Mouse (Mus musculus): ENCODE results near the gene Zdhhc11. TPM values are rescaled to one million over a fixed set of nuclear protein-coding genes. Genes with fewer than 3 reads are reported as not detected.

Zdhhc11 gene
- not detected in 2 replicates for total RNA-seq (2014; fragmentation: Nextera tagmentation)
- not detected in 2 replicates for total RNA-seq (2017)

DNA sequence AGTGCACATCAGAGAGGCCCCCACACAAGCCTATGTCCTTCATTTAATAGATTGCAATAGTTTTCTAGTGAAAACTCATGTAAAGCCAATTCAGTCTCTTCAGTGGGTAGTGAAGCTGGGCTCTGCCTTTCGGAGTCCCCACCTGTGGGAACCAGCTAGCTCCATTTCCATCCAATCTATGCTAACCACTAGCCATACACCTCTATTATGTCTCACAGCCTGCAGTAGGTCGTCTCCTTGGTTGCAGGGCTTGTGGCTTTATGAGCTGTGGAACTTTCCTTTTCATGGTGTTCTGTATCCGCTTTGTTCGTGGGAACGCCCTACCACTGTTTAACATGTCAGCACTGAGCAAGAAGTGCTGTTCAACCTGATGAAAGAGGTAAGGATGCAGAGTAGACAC, at the start of gene Zdhhc11:
Gene Zdhhc11 (plus strand): TSS at position 301 of the 400 bp plus-strand sequence.
- ATAC-seq (replicated peaks; ENCODE audit: poor library complexity, severe bottlenecking) = no peak

DNA sequence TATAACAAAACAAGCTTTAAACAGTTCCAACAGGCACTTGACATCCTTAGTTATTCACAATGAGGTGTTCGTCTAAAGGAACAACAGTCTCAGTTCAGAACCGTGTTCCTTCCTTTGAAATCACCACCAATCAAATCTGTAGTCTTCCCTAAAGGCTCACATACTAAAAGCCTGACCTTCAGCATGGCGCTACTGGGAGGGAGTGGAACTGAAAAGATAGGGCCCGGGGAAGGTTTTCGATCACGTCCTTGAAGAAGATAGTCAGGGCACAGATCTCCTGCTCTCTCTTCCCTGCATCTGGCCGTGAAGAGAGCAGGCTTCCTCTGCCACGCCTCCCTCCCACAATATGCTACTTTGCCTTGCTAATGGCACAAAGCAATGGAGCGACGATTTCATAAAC, 31.4 kb upstream of the Zdhhc11 start:
- ATAC-seq (replicated peaks; ENCODE audit: poor library complexity, severe bottlenecking) = no peak

- no peak for ATAC-seq (replicated peaks; ENCODE audit: poor library complexity, severe bottlenecking)
Measured at GRCm38 (mm10) chr13:73936938-73937320, 26.7 kb upstream of the Zdhhc11 start.

GRCm38 (mm10) chr13:73937321-73938176, 26.1 kb upstream of the Zdhhc11 start, which contains the start of the genes Trip13 and Brd9:
Trip13 (minus strand) TSS chr13:73937784.
Brd9 (plus strand) TSS chr13:73937811.
- peak; percentile 82 for ATAC-seq (replicated peaks; ENCODE audit: poor library complexity, severe bottlenecking)

DNA sequence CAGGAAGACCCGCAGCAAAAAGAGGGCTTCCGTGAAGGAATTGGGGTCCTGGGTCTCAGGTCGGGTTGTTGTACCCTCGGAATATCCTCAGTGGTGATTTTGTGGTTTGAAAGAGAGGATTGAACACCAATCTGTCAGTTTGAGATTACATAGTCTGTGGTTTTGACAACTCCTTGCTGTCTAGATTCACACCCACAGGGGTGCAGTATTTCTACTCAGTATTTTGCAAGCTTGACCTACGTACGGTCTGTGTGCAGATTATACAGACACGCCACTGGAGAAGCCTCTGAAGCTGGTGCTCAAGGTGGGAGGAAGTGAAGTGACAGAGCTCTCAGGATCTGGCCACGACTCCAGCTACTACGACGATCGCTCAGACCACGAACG, 25.5 kb upstream of the Zdhhc11 start:
- ATAC-seq (replicated peaks; ENCODE audit: poor library complexity, severe bottlenecking) = peak; percentile 61

DNA sequence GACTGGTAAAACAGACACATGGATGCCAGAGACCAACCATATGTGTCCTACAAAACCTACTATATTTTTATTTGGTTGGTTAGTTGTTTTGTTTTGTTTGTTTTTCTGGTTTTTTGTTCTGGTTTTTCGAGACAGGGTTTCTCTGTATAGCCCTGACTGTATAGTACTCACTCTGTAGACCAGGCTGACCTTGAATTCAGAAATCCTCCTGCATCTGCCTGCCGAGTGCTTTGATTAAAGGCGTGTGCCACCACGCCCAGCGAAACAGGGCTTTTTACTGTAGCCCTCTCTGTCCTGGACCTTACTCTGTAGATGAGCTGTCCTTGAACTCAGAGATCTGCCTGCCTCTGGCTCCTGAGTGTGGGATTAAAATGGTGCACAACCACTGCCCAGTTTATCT, 24.6 kb upstream of the Zdhhc11 start:
- no peak for ATAC-seq (replicated peaks; ENCODE audit: poor library complexity, severe bottlenecking)

- ATAC-seq (replicated peaks; ENCODE audit: poor library complexity, severe bottlenecking) = no peak
Measured at GRCm38 (mm10) chr13:73944606-73945005, 19.0 kb upstream of the Zdhhc11 start.

DNA sequence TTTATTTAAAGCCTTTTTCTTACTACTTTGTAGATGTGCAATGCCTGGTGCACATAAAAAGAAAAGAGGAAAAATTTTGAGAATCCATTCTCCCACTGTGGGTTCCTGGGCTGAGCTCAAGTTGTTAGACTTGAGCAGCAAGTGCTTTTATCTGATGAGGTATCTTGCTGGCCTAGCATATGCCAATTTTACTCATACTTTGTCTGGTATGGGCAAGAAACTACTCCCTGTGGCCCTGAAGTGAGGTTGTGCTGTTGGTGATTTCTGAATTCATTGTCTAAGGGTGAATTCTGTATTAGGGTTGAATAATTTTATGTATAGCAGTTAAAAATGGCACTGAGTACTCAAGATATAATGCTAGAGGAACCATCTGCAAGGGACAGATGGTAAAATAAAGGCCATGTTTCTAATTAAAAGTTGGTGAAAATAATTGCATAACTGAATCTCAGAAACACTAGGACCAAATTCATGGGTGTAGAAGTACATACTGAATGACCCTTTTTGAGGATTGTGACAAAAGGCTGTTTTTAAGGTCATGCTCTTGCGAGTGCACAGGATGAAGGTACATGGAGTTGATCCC, 10.0 kb upstream of the Zdhhc11 start:
- no peak for ATAC-seq (replicated peaks; ENCODE audit: poor library complexity, severe bottlenecking)

- no peak for ATAC-seq (replicated peaks; ENCODE audit: poor library complexity, severe bottlenecking)
Measured at GRCm38 (mm10) chr13:73954666-73955065, 9.0 kb upstream of the Zdhhc11 start.

DNA sequence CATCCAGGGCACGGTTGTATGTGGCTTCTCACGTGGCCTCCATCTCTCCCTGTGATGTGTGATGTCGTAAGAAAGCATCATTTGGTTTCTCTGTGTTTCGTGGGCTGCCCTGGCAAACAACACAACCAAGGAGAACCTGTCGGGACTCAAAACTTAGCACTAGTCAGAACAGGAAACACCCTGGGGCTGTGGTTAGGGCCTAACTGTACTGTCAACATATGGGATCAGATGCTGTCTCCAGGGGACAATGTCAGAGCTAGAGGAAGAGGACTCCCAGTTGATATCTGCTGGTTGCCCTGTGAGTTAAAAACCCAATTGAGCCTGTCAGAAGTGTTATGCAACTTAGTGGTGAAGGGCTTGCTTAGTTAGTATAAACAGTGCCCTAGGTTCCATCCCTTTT, 8.1 kb upstream of the Zdhhc11 start:
- ATAC-seq (replicated peaks; ENCODE audit: poor library complexity, severe bottlenecking) = peak; percentile 86

DNA sequence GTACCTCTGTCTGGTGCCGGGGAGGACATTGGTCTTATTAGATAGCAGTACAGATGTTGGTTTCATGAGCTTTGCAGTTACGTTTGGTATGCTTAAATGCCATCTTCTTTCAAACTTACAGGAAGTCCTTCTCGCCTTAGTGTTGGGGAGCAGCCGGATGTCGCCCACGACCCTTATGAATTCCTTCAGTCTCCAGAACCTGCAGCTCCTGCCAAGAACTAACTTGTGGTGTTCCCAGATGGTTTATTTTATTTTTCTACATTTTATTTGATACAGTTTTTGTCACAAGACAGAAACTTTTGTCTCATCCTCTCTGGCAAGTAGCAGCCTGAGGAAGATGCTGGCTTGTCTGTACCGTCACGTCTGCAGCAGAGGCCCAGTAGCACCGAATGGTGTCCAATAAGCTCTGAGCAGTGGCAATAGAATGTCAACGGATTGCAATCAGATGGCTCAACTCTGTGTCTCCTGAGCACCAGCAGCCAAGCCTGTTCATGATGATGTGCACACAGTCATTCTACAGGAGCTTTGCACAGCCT, 3.5 kb upstream of the Zdhhc11 start:
- ATAC-seq (replicated peaks; ENCODE audit: poor library complexity, severe bottlenecking) = no peak

GRCm38 (mm10) chr13:73961177-73961576, 2.5 kb upstream of the Zdhhc11 start:
- ATAC-seq (replicated peaks; ENCODE audit: poor library complexity, severe bottlenecking) = no peak

GRCm38 (mm10) chr13:73970545-73971448, 7.1 kb downstream of the Zdhhc11 start:
- ATAC-seq (replicated peaks; ENCODE audit: poor library complexity, severe bottlenecking) = peak; percentile 89

DNA sequence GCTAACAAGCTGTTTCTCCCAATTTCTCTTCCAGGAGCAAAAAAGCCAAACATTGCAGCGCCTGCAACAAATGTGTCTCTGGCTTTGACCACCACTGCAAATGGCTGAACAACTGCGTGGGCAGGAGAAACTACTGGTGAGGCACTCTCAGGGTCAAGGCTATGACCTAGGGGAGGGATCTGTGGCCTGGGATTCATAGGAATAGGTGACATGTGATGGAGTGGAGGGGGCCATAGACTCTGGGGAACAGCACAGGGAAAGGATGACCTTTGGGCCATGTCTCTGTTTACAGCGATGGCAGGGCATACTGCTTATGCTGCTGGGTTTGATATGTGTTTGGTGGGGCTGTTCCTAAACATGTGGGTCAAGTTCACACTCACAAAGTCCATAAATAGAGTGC, 10.9 kb downstream of the Zdhhc11 start:
- no peak for ATAC-seq (replicated peaks; ENCODE audit: poor library complexity, severe bottlenecking)

DNA sequence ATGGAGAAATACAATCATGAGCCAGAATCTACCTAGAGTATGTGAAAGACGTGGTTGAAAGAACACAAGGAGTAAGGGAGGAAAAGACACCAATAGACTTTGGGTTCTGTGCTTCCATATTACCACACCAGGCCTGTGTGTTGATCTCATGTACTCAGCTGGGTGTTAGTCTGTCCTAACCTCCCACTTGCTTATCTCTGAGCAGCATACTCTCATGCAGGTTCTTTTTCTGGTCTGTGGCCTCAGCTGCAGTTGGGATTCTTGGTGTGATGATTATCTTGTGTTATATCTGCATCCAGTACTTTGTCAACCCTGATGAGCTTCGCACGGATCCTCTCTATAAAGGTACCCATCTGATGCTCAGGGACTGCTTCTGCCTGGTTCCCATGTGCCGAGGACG, 13.3 kb downstream of the Zdhhc11 start:
- no peak for ATAC-seq (replicated peaks; ENCODE audit: poor library complexity, severe bottlenecking)

DNA sequence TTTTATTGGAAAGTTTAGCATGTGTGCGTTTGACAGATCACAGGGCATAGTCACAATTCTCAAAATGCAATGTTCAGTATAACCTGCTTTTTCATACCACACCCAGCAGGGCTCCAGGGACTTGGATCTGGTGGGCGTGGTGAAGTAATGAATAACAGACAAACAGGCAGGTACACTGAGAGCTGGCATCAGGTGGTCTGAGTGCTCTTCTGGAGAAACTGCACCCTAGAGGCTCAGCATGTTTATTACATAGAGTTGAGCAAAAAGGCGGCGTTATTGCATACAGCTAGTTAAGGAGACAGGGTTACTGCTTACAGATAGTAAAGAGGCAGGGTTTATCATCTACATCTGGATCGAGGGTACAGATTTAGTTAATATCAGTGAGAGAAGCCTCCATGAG, 26.7 kb downstream of the Zdhhc11 start:
- no peak for ATAC-seq (replicated peaks; ENCODE audit: poor library complexity, severe bottlenecking)

- no peak for ATAC-seq (replicated peaks; ENCODE audit: poor library complexity, severe bottlenecking)
Measured at GRCm38 (mm10) chr13:73990761-73991160, 27.1 kb downstream of the Zdhhc11 start.

GRCm38 (mm10) chr13:73991267-73991666, 27.6 kb downstream of the Zdhhc11 start:
- no peak for ATAC-seq (replicated peaks; ENCODE audit: poor library complexity, severe bottlenecking)

DNA sequence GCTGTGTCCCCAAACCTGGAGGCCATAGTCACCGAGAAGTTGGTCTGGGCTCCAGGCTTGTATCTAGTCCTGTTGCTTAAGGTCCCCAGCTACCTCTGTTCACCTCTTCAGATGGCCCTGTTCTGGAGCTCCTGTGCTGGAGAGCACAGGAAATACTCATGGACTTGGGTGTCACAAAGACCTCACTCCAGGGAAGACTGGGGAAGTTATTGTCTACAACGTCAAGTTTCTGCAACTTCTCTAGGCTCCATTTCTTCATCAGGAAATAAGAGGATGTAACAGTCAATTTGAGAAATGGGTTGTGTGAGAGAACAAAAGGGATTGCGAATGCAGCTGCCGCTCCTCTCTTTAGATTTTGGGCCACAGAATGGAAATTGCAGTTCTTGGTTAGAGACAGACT, 32.8 kb downstream of the Zdhhc11 start:
- peak; percentile 48 for ATAC-seq (replicated peaks; ENCODE audit: poor library complexity, severe bottlenecking)

DNA sequence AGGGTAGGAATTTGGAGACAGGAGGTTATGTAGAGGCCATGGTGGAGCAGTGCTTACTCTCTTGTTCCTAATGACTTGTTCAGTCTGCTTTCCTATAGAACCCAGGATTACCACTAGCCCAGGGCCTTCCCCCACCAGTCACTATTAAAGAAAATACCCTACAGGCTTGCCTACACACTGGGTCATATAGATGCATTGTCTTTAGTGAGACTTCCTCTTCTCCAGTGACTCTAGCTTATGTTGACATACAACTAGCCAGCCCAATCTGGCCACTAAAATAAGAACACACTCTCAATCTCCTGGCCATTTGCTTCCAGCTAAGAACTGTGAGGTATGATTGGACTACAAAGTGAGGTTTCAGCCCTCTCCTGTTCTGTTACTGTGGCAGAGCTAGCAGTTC, 36.9 kb downstream of the Zdhhc11 start:
- ATAC-seq (replicated peaks; ENCODE audit: poor library complexity, severe bottlenecking) = no peak

Data from granulocyte monocyte progenitor cell, adult 5-6 weeks (primary cell).